In genomic region chr5:115222485-115222884, GRCm38 (mm10) we compare ENCODE assay signal across 16 mouse cellular contexts. TPM values are rescaled to one million over a fixed set of nuclear protein-coding genes. Genes with fewer than 3 reads are reported as not detected.
A peak's percentile ranks its signal among the peaks of the same experiment; 100 is the strongest.
DNase-seq lines count a peak whose midpoint lies in the region; TF ChIP-seq lines count a peak whose summit lies in the region.
"Had no signal": no experiment of that assay in that cellular context is flagged by ENCODE, and none has a peak within 500 bp of the region (broad histone marks: within the 10 kb centered on the region; RNA-seq: fewer than 3 reads in every experiment).

No protein-coding gene starts in this region.

- TF ChIP-seq CTCF in layer of hippocampus, adult 2 months (conservative IDR thresholded peaks at IDR 0.05): peak; percentile 61

- DNase-seq in cerebellum, postnatal 10 days: peak; percentile 33 to 56
- no peak for DNase-seq in cerebellum, postnatal 25 days
- DNase-seq in layer of hippocampus, adult 2 months (ENCODE audit: low spot score in 2 of 2): no peak
- no peak for DNase-seq in layer of hippocampus, adult 18-20 months (ENCODE audit: low spot score in 2 of 2)
- DNase-seq in B cell, adult 2 months: peak; percentile 34 to 37
- peak; percentile 70 for DNase-seq in ZHBTc4 (ENCODE audit: low read depth, low spot score)
- no peak for DNase-seq in ovary, postnatal 10 days (ENCODE audit: low spot score)
- DNase-seq in kidney, postnatal 36 days: no peak
- DNase-seq: cerebellum, adult 8-10 months; thymus, postnatal 4 days had no signal

- no peak overlapping the region for H3K27ac ChIP-seq in layer of hippocampus, adult 2 months
- H3K27ac ChIP-seq: embryonic facial prominence, embryonic 15.5 days; forebrain, embryonic 12.5 days; hindbrain, embryonic 14.5 days; kidney, embryonic 15.5 days; neural tube, embryonic 15.5 days had no signal

- no peak overlapping the region for H3K4me3 ChIP-seq in layer of hippocampus, adult 2 months
- H3K4me3 ChIP-seq: embryonic facial prominence, embryonic 15.5 days; forebrain, embryonic 12.5 days; kidney, embryonic 15.5 days; neural tube, embryonic 15.5 days had no signal

RNA-seq across cellular contexts. Expression of gene Pop5, which starts 13.2 kb away (rescaled TPM):
- total RNA-seq in layer of hippocampus, adult 2 months (2021): 100 to 1,000 TPM; 103 to 104 TPM
- total RNA-seq in layer of hippocampus, adult 18-20 months (2021): 100 to 1,000 TPM; 105 to 112 TPM

RNA-seq across cellular contexts. Expression of gene Cabp1, which starts 28.3 kb away (rescaled TPM):
- 100 to 1,000 TPM; 124 to 129 TPM for total RNA-seq in layer of hippocampus, adult 2 months (2021)
- total RNA-seq in layer of hippocampus, adult 18-20 months (2021): 100 to 1,000 TPM; 122 to 123 TPM
- total RNA-seq: granulocyte monocyte progenitor cell, adult 5-6 weeks had no signal

RNA-seq across cellular contexts. Expression of gene Rnf10, which starts 50.2 kb away (rescaled TPM):
- total RNA-seq in layer of hippocampus, adult 2 months (2021): 100 to 1,000 TPM; 238 to 248 TPM
- 100 to 1,000 TPM; 240 to 249 TPM for total RNA-seq in layer of hippocampus, adult 18-20 months (2021)

RNA-seq across cellular contexts. Expression of gene Coq5, which starts 57.0 kb away (rescaled TPM):
- total RNA-seq in layer of hippocampus, adult 2 months (2021): 10 to 100 TPM; 40.9 to 42.6 TPM
- total RNA-seq in layer of hippocampus, adult 18-20 months (2021): 10 to 100 TPM; 42.0 to 44.9 TPM

Comparison
In these comparisons a context has a peak if more than half of its experiments do, and no peak if none do; other contexts are left out.
1. DNase-seq: peak in cerebellum, postnatal 10 days (2 of 2), B cell, adult 2 months (2 of 2) and ZHBTc4 (single experiment); none in cerebellum, postnatal 25 days (0 of 2), layer of hippocampus, adult 2 months (0 of 2), layer of hippocampus, adult 18-20 months (0 of 2), ovary, postnatal 10 days (single experiment) and kidney, postnatal 36 days (0 of 2).